Mouse (Mus musculus): Measurements from ENCODE around the gene Cox15.

Cox15 gene

DNA sequence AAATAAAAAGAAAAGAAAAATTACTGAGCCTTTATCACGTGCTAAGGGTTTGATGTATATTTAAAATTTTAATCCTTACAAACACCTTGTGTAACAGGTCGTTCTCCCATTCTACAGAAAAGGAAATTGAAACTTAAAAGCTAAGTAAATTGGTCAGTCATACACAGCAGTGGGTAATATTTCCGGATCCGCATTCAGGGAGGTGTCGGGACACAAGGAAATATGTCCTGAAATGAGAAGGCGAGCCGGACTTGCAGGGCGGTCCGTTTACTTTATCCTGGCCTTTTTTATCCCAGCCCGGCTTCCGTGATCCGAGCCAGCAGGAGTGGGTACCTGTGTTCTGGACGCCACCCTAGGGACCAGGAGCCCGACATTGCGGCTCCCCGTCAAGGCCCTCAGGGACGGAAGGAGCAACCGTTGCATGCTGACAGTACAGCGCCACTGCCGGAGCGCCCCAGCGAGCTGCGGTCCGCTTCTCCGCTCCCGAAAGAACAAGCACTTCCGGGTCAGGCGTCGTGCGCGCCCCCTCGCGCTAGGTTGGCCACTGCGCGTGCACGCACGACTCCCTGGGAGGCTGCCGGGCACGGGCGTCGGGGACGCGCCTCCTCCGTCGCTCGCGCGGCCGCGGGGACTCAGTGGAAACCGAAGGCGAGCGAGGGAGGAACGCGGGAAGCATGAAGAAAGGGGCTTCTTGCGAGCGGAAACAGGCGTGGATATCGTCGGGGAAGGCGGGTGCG, at the start of gene Cox15, which contains the start of gene Cutc:
TSS of gene Cox15 (minus strand) at position 512 of the 737 bp plus-strand sequence.
TSS of gene Cutc (plus strand) at position 508 of the 737 bp plus-strand sequence.
- DNase-seq, result peak; percentile 96

GRCm38 (mm10) chr19:43801427-43802051, 48.7 kb upstream of the Cox15 start:
- DNase-seq, result no peak

- DNase-seq, result no peak
Measured at GRCm38 (mm10) chr19:43797216-43797615, 44.4 kb upstream of the Cox15 start.

GRCm38 (mm10) chr19:43795511-43795910, 42.7 kb upstream of the Cox15 start:
- DNase-seq, result no peak

DNA sequence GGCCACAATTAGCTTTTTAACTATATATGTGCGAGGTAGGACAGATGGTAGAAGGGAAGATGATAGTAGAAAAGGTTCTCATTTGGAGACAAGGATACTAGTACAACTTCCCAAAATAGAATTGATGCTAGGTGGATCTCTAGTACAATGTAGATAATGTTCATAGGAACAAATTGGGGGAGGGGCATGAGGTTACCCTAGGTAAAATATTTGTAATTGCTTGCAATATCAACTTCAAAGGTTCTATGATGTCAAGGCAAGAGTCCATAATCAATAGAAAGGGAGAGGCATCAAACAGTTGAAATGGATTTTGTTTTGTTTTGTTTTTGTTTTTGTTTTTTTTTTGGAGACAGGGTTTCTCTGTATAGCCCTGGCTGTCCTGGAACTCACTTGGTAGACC, 41.2 kb upstream of the Cox15 start:
- no peak for DNase-seq

DNA sequence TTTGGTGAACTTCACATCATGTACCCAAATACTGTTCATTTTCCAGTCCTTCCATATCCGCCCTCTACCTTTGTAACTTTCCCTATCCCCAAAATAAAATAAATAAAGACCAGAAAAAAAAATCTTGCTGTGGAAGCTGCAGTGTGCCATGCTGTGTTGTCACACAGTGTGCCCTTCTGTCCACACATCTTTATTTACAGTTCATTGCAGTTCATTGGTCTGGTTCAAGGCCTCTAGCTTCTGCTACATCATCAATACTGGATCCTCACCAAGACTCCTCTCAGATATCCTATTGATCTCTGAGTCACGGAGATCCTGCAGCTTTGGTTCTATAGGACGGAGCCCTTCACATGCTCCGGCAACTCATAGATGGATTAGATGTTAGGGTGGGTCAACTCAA, 39.7 kb upstream of the Cox15 start:
- no peak for DNase-seq

- no peak for DNase-seq
Measured at GRCm38 (mm10) chr19:43789817-43790216, 37.0 kb upstream of the Cox15 start.

- DNase-seq, result no peak
Measured at GRCm38 (mm10) chr19:43786249-43787026, 33.6 kb upstream of the Cox15 start.

GRCm38 (mm10) chr19:43784761-43785160, 32.0 kb upstream of the Cox15 start:
- no peak for DNase-seq

DNA sequence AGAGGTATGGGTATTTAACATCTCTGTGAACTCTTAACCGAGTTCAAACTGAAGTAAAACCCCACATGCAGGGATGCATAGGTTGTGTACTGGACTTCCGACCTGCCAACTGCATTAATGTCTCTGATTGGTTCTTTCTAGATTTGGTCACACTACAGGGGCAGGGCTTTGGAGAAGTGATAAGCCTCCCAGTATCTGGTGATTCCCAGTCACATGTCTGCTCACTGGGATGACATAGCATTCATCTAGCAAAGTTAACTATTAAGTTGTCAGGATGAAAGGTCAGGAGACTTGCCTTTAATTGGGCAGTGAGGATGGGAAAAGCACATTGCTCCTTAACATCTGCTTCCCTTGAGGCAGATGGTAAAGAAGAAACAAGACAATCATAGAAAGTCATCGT, 29.2 kb upstream of the Cox15 start, which contains the start of gene Abcc2:
TSS of gene Abcc2 (plus strand) at position 213 of the 400 bp plus-strand sequence.
- no peak for DNase-seq

DNA sequence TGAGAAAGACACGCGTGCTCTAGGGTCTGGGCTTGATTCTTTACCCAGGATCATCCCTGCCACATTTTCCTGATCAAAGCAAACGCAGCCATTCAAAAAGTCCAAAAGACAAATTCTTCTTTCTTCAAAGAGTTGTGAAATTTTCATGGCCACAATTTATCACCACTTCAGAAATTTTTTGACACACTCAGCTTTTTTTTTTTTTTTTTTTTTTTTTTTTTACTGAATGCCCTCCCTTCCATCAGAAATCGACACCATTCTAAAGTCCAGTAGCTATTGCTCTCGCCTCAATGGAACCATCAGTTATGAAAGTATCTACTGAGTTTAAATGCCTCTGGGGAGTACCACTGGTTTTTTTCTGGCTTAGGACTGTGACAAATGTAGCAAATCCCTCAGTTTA, 27.6 kb upstream of the Cox15 start:
- no peak for DNase-seq

DNA sequence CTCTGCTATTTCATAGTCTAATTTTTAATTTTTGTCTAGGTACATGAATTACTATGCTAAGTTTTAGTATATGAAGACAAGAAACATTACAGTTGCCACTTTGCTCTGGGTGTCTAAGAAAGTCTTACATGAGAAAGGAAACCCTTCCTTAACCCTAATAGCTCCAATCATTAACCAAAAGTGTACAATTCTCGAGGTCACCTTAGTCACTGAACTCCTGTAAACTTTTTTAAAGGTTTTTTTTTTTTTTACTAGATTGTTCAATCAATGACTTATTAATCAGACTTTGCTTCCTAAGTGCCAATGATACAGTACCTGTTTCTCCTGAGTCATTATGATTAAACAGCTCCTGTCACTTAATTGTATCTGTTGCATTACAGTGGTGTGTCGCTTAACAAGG, 24.5 kb upstream of the Cox15 start:
- DNase-seq, result no peak

DNA sequence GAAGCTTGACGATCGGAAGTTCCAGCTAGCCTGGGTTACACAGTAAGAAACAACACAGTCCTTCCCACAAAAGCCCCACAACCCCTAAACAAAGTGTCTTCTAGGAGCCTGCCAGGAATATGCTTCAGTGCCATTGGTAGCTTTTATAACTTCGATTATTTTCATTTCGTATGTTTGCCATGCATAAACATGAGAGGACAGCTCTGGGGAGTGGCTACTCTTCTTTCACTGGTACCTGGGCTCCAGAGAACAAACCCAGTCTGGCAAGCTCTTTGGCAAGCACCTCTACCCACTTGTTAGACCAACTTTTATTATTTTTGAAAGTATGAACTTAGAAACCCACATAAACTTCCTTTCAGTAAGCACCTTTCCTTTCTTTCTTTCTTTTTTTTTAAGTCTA, 23.8 kb upstream of the Cox15 start:
- no peak for DNase-seq

DNA sequence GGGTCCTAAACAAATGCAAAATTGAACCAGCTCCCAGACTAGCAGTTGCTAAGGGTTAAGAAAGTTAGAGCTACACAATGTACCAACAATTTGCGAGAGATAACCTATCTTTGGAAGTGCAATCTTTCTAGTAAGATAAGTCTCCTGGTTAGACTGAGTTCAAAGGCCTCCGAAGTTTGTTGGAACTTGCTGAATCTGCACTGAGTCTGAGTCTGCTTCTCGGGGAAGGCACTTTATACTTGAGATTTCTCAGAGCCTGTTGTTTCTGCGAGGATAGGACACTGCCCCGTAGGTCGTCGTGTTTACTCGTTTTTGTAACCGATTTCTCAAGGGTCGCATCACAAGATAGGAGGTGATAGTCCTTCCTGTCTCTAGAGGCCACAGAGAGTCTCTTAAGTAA, 22.6 kb upstream of the Cox15 start:
- no peak for DNase-seq

DNA sequence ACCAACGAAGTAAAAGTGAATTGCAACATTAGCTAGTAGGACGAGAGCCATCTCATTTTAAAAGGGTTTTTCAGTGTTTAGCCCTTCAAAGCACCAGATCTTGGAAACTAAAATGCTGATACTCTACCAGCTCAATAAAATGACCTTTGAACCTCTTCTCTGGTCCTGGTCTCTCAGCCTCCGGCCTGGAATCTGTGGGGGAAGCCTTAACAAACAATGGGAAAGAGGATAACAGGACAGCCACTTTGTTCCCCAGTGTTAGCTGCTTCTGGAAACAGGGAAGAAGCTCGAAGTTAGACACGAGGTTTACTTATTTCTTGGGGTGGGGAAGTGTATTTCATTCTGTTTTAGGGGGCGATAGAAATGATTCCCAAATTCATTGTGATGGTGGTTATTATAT, 19.5 kb upstream of the Cox15 start:
- DNase-seq, result no peak

- DNase-seq, result no peak
Measured at GRCm38 (mm10) chr19:43771499-43771969, 18.7 kb upstream of the Cox15 start.

DNA sequence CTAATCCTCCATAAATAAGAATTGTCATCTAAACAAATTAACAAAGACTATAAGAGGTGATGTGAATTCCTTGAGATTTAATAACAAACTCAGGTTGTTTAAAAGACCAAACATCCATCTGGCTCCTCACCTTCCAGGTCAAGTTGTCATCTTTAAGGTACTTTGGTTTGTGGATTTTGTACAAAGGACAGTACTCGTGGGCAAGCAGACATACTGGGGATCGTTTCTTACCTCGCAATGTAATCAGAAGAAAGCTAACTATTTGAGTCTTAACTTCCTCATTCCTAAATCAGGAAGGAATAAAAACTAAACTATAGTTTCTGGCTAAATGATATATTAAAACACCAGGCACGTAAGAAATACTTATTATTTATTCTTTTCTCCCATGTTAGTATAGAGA, 17.8 kb upstream of the Cox15 start:
- no peak for DNase-seq

GRCm38 (mm10) chr19:43769366-43769960, 16.7 kb upstream of the Cox15 start:
- no peak for DNase-seq

DNA sequence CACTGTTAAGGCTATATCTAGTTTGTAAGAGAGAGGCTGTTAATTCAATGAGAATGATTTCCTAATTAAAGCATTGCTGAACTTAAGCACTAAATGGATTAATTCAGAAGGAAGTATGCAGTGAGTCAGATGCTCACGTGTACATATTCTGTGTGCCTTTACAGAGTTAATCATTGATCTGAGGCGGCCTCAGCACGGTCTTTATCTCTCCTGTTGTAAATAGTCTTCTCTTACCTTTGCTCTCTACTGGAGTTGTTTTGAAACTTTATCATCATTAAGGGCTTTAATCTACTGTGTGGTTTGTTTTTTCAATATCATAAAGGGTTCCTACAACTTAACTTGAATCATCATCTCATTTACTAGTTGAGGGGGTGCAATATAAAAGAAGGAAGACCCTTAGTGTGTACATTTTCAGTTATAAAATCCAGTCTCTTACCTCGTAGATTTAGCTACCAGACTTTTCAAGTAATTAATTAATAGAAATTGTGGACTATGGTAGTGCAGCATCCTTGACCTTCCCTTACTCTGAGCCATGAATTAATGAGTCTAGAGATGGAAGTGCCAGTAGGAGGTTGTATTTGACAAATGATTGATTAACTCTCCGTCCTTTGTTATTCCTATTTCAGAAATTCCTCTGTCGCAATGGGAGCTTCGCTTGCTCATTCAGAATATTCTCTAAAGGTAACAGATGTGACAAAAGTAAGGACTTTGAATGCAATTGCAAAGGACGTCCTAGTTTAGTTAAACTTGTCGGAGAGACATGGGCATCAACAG, 14.9 kb upstream of the Cox15 start:
- DNase-seq, result no peak

DNA sequence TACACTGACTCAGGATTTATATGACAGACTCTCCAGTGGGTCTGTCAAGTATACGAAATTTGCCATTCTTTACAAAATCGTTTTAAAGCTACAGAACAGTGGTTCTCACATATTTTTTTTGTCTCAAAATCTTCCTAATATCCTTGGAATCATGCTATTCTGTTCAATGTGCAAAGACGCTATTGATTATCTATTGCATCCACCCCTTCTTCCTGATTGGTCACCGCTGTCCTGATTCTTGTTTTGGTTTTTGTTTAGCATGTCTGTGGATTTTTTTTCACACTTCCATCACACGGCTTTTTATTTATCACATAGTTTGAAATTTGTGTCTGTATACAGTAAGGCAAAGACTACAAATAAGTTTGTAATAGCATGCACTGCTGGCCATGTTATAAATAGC, 13.7 kb upstream of the Cox15 start:
- no peak for DNase-seq

GRCm38 (mm10) chr19:43762410-43762809, 9.6 kb upstream of the Cox15 start:
- DNase-seq, result no peak

GRCm38 (mm10) chr19:43761543-43762256, 8.9 kb upstream of the Cox15 start:
- DNase-seq, result no peak

All from liver (tissue).